ENCODE assay signal across 9 mouse cellular contexts in genomic region chr5:64265145-64265544, GRCm38 (mm10).
DNase-seq lines count a peak whose midpoint lies in the region; ATAC-seq lines count a peak whose summit lies in the region.
"Had no signal": no experiment of that assay in that cellular context is flagged by ENCODE, and none has a peak within 500 bp of the region (broad histone marks: within the 10 kb centered on the region; RNA-seq: fewer than 3 reads in every experiment).

No protein-coding gene starts in this region.

- peak; percentile 83 for DNase-seq in heart, adult 11 months
- peak; percentile 76 for DNase-seq in midbrain, embryonic 14.5 days
- no peak for DNase-seq in midbrain, embryonic 10.5 days (ENCODE audit: low spot score)
- peak; percentile 67 for DNase-seq in NIH3T3 (ENCODE audit: low read depth)
- DNase-seq in gastrocnemius, postnatal 10 days = no peak

- H3K27me3 ChIP-seq in heart, embryonic 12.5 days (replicated peaks) = no peaks in the 10 kb centered on the region
- no peaks in the 10 kb centered on the region for H3K27me3 ChIP-seq in midbrain, embryonic 14.5 days (ENCODE audit: control insufficient read depth, insufficient read depth, low read length)
- H3K27me3 ChIP-seq in midbrain, embryonic 10.5 days (ENCODE audit: low read depth, poor library complexity, severe bottlenecking) = no peaks in the 10 kb centered on the region
- no peaks in the 10 kb centered on the region for H3K27me3 ChIP-seq in kidney, embryonic 14.5 days (ENCODE audit: control insufficient read depth, insufficient read depth, low read length)
- H3K27me3 ChIP-seq: heart, embryonic 13.5 days had no signal

- WGBS in heart, embryonic 12.5 days = 19% methylated on average over 3 of the region's 3 CpGs
- WGBS in midbrain, embryonic 14.5 days = 24% methylated on average over 3 of the region's 3 CpGs
- WGBS in midbrain, embryonic 10.5 days = 26% methylated on average over 3 of the region's 3 CpGs
- WGBS in kidney, embryonic 14.5 days = 28% methylated on average over 3 of the region's 3 CpGs

- ATAC-seq in heart, embryonic 12.5 days (ENCODE audit: insufficient number of reproducible peaks, low FRiP score) = no peak
- ATAC-seq in midbrain, embryonic 14.5 days (ENCODE audit: low FRiP score, low TSS enrichment) = no peak
- ATAC-seq in kidney, embryonic 14.5 days (ENCODE audit: low FRiP score, low TSS enrichment) = 0 out of 2 replicates have a peak, but pooled peaks have one; percentile 71
- peak; percentile 88 for ATAC-seq in neutrophil, adult 5-6 weeks (ENCODE audit: extremely low read depth, insufficient number of reproducible peaks, low FRiP score, poor library complexity, severe bottlenecking)

- no peak overlapping the region for H3K27ac ChIP-seq in heart, embryonic 12.5 days (ENCODE audit: poor library complexity, severe bottlenecking)
- no peak overlapping the region for H3K27ac ChIP-seq in midbrain, embryonic 14.5 days (replicated peaks; ENCODE audit: low read depth, low read length)
- H3K27ac ChIP-seq in midbrain, embryonic 10.5 days (replicated peaks) = no peak overlapping the region
- no peak overlapping the region for H3K27ac ChIP-seq in kidney, embryonic 14.5 days (ENCODE audit: low read depth, low read length)
- H3K27ac ChIP-seq: heart, embryonic 13.5 days had no signal

- H3K4me3 ChIP-seq in heart, embryonic 12.5 days = no peak overlapping the region
- H3K4me3 ChIP-seq in midbrain, embryonic 14.5 days (replicated peaks; ENCODE audit: low read depth, low read length) = no peak overlapping the region
- no peak overlapping the region for H3K4me3 ChIP-seq in midbrain, embryonic 10.5 days
- H3K4me3 ChIP-seq in kidney, embryonic 14.5 days (ENCODE audit: low read length) = no peak overlapping the region
- H3K4me3 ChIP-seq: heart, embryonic 13.5 days had no signal

- H3K4me1 ChIP-seq in heart, embryonic 12.5 days (replicated peaks) = peaks cover 9% of the 10 kb centered on the region
- H3K4me1 ChIP-seq in midbrain, embryonic 14.5 days (ENCODE audit: control insufficient read depth, insufficient read depth, low read length) = 0 out of 2 replicates have a peak, but pooled peaks cover 6% of the 10 kb centered on the region
- H3K4me1 ChIP-seq in midbrain, embryonic 10.5 days = peaks cover 8% of the 10 kb centered on the region
- 0 out of 2 replicates have a peak, but pooled peaks cover 4% of the 10 kb centered on the region for H3K4me1 ChIP-seq in kidney, embryonic 14.5 days (ENCODE audit: control insufficient read depth, insufficient read depth, low read length)

- no peaks in the 10 kb centered on the region for H3K9me3 ChIP-seq in heart, embryonic 12.5 days (replicated peaks)
- H3K9me3 ChIP-seq in midbrain, embryonic 14.5 days (ENCODE audit: control insufficient read depth, low read length) = no peaks in the 10 kb centered on the region
- no peaks in the 10 kb centered on the region for H3K9me3 ChIP-seq in midbrain, embryonic 10.5 days (replicated peaks)
- H3K9me3 ChIP-seq in kidney, embryonic 14.5 days (ENCODE audit: control insufficient read depth, low read length) = no peaks in the 10 kb centered on the region
- H3K9me3 ChIP-seq: heart, embryonic 13.5 days had no signal

- no peak overlapping the region for H3K4me2 ChIP-seq in heart, embryonic 12.5 days
- H3K4me2 ChIP-seq in midbrain, embryonic 14.5 days (ENCODE audit: low read length) = no peak overlapping the region
- no peak overlapping the region for H3K4me2 ChIP-seq in kidney, embryonic 14.5 days (replicated peaks; ENCODE audit: low read depth, low read length)
- H3K4me2 ChIP-seq: heart, embryonic 13.5 days had no signal

- H3K9ac ChIP-seq in heart, embryonic 12.5 days = no peak overlapping the region
- H3K9ac ChIP-seq in midbrain, embryonic 14.5 days (replicated peaks; ENCODE audit: low read length) = no peak overlapping the region
- no peak overlapping the region for H3K9ac ChIP-seq in kidney, embryonic 14.5 days (ENCODE audit: low read depth, low read length)
- H3K9ac ChIP-seq: heart, embryonic 13.5 days had no signal

- H3K36me3 ChIP-seq in heart, embryonic 12.5 days = 0 out of 2 replicates have a peak, but pooled peaks cover 4% of the 10 kb centered on the region
- no peaks in the 10 kb centered on the region for H3K36me3 ChIP-seq in midbrain, embryonic 14.5 days (ENCODE audit: control insufficient read depth, insufficient read depth, low read length)
- peaks cover 8% of the 10 kb centered on the region; the same call in 1 of the 2 replicates for H3K36me3 ChIP-seq in midbrain, embryonic 10.5 days
- no peaks in the 10 kb centered on the region for H3K36me3 ChIP-seq in kidney, embryonic 14.5 days (ENCODE audit: control insufficient read depth, insufficient read depth, low read length)

Comparison
In these comparisons a context has a peak if more than half of its experiments do, and no peak if none do; other contexts are left out.
1. DNase-seq: peak in heart, adult 11 months (single experiment), midbrain, embryonic 14.5 days (single experiment) and NIH3T3 (single experiment); none in midbrain, embryonic 10.5 days (single experiment) and gastrocnemius, postnatal 10 days (single experiment).
2. ATAC-seq: peak in kidney, embryonic 14.5 days (single experiment) and neutrophil, adult 5-6 weeks (single experiment); none in heart, embryonic 12.5 days (single experiment) and midbrain, embryonic 14.5 days (single experiment).